Mouse (Mus musculus): ENCODE results near the gene Crnkl1. TPM values are rescaled to one million over a fixed set of nuclear protein-coding genes. Genes with fewer than 3 reads are reported as not detected.
"Not testable (repeated sequence)": the region's sequence is repeated elsewhere in the genome, so short reads cannot be mapped to it uniquely, and the experiment has no call there.

Crnkl1 gene
- polyA plus RNA-seq, 1 experiment from 2014 or later = 31.9 TPM

DNA sequence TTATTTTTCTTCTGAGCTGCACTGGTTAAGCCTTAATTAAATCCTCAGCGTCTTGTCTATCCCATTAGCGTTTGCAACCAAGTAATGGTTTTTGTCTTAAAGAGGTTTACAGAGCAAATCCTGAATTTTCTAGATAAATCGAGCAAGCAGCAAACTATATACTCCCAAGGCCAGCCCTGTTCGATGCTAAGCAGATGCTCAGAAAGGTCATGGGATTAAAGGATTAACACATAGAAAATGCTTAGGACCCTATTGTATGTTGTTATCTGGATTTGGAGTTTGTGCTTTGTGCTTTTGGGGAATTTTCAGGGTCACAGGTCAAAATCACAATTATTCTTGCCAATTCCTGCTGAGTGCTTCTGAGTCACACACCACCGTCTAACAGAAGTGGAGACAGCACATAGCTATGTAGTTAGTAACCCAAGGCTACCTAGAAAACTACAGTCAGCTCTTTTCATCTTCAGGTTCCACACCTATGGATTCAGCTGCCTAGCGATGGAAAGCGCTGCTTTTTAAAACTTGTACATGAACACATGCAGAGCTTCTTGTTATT is 13.7 kb upstream of the Crnkl1 start:
- H3K4me2 ChIP-seq (replicated peaks; ENCODE audit: low read depth, low read length) = no peak overlapping the region
- no peak for ATAC-seq (ENCODE audit: low FRiP score, low TSS enrichment)
- no peak overlapping the region for H3K4me3 ChIP-seq (ENCODE audit: low read length)
- no peaks in the 10 kb centered on the region for H3K36me3 ChIP-seq (ENCODE audit: control insufficient read depth, insufficient read depth, low read length)
- no peaks in the 10 kb centered on the region for H3K9me3 ChIP-seq (ENCODE audit: control insufficient read depth, low read length)
- H3K4me1 ChIP-seq (ENCODE audit: control insufficient read depth, insufficient read depth, low read length) = peaks cover 3% of the 10 kb centered on the region; the same call in 1 of the 2 replicates
- H3K9ac ChIP-seq (ENCODE audit: low read depth, low read length) = no peak overlapping the region
- 78% methylated on average over 7 of the region's 7 CpGs for WGBS
- no peaks in the 10 kb centered on the region for H3K27me3 ChIP-seq (ENCODE audit: control insufficient read depth, insufficient read depth, low read length)
- H3K27ac ChIP-seq (ENCODE audit: low read depth, low read length) = no peak overlapping the region

DNA sequence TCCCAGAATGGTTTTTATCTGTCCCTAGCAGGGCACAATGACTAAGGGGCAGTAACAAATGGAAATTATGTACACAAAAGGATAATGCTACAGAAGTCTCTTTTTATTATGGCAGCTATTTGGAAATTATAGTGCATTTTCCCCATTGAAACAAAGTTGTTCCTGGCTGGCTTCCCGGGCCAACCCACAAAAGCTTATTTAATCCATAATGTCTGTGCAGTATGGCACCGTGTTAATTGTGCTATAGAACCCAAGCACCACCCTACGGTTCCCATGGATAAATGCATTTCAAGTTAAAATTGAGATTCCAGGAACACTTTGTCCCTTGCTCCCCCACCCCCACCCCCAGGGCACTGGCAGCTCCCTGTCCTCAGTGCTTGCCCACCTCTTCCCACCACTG is 9.5 kb upstream of the Crnkl1 start:
- no peak overlapping the region for H3K4me2 ChIP-seq (replicated peaks; ENCODE audit: low read depth, low read length)
- ATAC-seq (ENCODE audit: low FRiP score, low TSS enrichment) = no peak
- 84% methylated on average over 3 of the region's 3 CpGs for WGBS

DNA sequence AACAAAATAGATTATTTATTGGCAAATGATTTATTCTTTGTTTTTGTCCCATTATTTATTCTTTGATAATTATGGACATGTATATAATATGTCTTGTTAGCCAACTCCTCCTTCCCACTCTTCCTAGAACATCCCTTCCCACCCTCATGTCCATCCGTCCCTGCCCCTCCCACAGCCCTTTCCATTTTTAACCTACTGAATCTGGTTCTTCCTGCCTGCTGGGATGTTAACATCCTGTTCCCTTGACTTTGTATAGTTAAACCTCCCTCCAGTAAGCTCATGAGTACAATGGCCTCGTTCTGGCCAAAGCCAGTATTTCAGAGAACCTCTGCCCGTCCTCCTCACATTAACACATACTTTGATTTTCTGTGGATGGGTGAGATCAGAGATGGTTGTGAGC is 6.6 kb upstream of the Crnkl1 start:
- Histone ChIP-seq H3K36me3 (ENCODE audit: control insufficient read depth, insufficient read depth, low read length) (no peaks in the 10 kb centered on the region), H3K4me2 (replicated peaks; ENCODE audit: low read depth, low read length) (no peak overlapping the region), H3K4me3 (ENCODE audit: low read length) (no peak overlapping the region), H3K27me3 (ENCODE audit: control insufficient read depth, insufficient read depth, low read length) (no peaks in the 10 kb centered on the region), H3K9me3 (ENCODE audit: control insufficient read depth, low read length) (no peaks in the 10 kb centered on the region), H3K4me1 (ENCODE audit: control insufficient read depth, insufficient read depth, low read length) (no peaks in the 10 kb centered on the region), H3K27ac (ENCODE audit: low read depth, low read length) (no peak overlapping the region), H3K9ac (ENCODE audit: low read depth, low read length) (no peak overlapping the region)
- WGBS = 66% methylated on average over 3 of the region's 3 CpGs
- ATAC-seq (ENCODE audit: low FRiP score, low TSS enrichment) = no peak

More for the DNA sequence above, 9.5 kb upstream of the Crnkl1 start:
- no peak overlapping the region for H3K27ac ChIP-seq (ENCODE audit: low read depth, low read length)
- no peaks in the 10 kb centered on the region for H3K27me3 ChIP-seq (ENCODE audit: control insufficient read depth, insufficient read depth, low read length)
- no peak overlapping the region for H3K9ac ChIP-seq (ENCODE audit: low read depth, low read length)
- H3K4me1 ChIP-seq (ENCODE audit: control insufficient read depth, insufficient read depth, low read length) = no peaks in the 10 kb centered on the region
- no peaks in the 10 kb centered on the region for H3K9me3 ChIP-seq (ENCODE audit: control insufficient read depth, low read length)
- H3K36me3 ChIP-seq (ENCODE audit: control insufficient read depth, insufficient read depth, low read length) = no peaks in the 10 kb centered on the region
- H3K4me3 ChIP-seq (ENCODE audit: low read length) = no peak overlapping the region

DNA sequence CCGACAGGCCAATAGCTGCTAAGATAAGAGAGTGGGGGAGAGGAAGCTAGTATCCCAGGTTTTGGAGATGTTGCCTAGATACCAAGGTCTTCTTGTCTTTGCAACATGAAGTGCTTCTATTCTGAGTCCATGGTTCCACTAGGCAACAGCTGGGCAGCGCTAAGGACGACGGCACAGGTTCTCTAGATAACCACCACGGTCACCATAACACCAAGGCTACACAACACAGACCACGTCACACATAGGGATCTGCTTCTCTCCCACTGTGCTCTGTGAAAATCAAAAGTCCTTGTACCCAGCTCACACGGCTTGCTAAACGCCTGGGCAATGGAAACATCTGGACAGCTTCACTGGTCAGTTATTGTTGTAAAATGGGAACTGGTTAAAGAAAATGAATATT is 2.2 kb upstream of the Crnkl1 start:
- H3K4me1 ChIP-seq (ENCODE audit: control insufficient read depth, insufficient read depth, low read length) = peaks cover 7% of the 10 kb centered on the region; the same call in 1 of the 2 replicates

DNA sequence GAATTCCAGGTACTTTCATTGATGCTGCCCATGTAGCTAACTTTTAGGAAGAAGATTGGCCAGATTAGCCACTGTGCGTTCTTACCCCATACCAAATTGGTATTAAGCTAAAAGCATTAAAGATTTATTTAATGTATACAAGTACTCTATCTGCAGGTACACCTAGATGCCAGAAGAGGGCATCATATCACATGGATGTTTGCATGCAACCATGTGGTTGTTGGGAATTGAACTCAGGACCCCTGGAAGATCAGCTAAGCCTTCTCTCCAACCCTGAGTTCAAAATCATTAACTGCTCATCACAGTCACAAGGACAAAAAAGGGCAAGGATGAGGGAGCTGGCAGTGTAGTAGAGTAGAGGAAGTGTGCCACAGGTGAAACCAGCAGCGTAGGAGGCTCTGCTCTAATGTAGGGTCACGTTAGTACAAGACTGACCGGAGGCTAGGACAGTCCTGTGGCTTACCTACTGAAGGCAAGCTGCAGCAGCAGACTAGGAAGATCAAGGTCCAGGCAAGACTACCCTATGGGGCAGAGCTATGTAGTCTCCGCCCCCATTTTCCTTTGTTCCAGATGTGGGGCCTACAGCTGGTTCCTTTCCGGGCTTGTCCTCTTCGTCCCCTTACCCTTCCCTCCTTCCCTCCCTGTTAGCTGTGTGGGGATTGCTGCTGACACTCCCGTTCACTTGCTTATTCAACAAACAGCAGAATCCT is 13.7 kb downstream of the Crnkl1 start:
- Histone ChIP-seq H3K27ac (ENCODE audit: low read depth, low read length) (no peak overlapping the region), H3K9me3 (ENCODE audit: control insufficient read depth, low read length) (no peaks in the 10 kb centered on the region), H3K4me1 (ENCODE audit: control insufficient read depth, insufficient read depth, low read length) (no peaks in the 10 kb centered on the region), H3K4me2 (replicated peaks; ENCODE audit: low read depth, low read length) (no peak overlapping the region), H3K27me3 (ENCODE audit: control insufficient read depth, insufficient read depth, low read length) (no peaks in the 10 kb centered on the region), H3K36me3 (ENCODE audit: control insufficient read depth, insufficient read depth, low read length) (peaks cover 88% of the 10 kb centered on the region), H3K4me3 (ENCODE audit: low read length) (no peak overlapping the region), H3K9ac (ENCODE audit: low read depth, low read length) (no peak overlapping the region)
- WGBS = 84% methylated on average over 8 of the region's 8 CpGs
- no peak for ATAC-seq (ENCODE audit: low FRiP score, low TSS enrichment)

More for the DNA sequence above, 2.2 kb upstream of the Crnkl1 start:
- Histone ChIP-seq H3K36me3 (ENCODE audit: control insufficient read depth, insufficient read depth, low read length) (peaks cover 4% of the 10 kb centered on the region; the same call in 1 of the 2 replicates), H3K27ac (ENCODE audit: low read depth, low read length) (no peak overlapping the region), H3K9me3 (ENCODE audit: control insufficient read depth, low read length) (no peaks in the 10 kb centered on the region), H3K9ac (ENCODE audit: low read depth, low read length) (no peak overlapping the region), H3K4me2 (replicated peaks; ENCODE audit: low read depth, low read length) (no peak overlapping the region), H3K4me3 (ENCODE audit: low read length) (no peak overlapping the region), H3K27me3 (ENCODE audit: control insufficient read depth, insufficient read depth, low read length) (no peaks in the 10 kb centered on the region)
- WGBS = 82% methylated on average over 8 of the region's 8 CpGs
- no peak for ATAC-seq (ENCODE audit: low FRiP score, low TSS enrichment)

DNA sequence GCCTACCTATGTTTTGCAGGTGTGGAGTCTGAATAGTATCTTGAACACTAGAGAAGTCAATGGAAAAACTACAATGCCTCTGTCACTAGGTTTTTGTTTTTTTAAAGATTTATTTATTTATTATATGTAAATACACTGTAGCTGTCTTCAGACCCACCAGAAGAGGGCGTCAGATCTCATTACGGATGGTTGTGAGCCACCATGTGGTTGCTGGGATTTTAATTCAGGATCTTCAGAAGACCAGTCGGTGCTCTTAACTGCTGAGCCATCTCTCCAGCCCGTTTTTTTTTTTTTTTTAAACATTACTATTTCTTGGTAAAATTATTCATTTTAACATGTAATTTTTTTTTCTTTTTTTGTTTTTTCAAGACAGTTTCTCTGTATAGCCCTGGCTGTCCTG is 28.9 kb downstream of the Crnkl1 start:
- not testable (repeated sequence) for H3K27ac ChIP-seq (ENCODE audit: low read depth, low read length); H3K27me3 ChIP-seq (ENCODE audit: control insufficient read depth, insufficient read depth, low read length); H3K9me3 ChIP-seq (ENCODE audit: control insufficient read depth, low read length); H3K4me1 ChIP-seq (ENCODE audit: control insufficient read depth, insufficient read depth, low read length); H3K4me2 ChIP-seq (replicated peaks; ENCODE audit: low read depth, low read length); H3K9ac ChIP-seq (ENCODE audit: low read depth, low read length); ATAC-seq (ENCODE audit: low FRiP score, low TSS enrichment); H3K4me3 ChIP-seq (ENCODE audit: low read length)
- H3K36me3 ChIP-seq (ENCODE audit: control insufficient read depth, insufficient read depth, low read length) = peaks cover 24% of the 10 kb centered on the region
- 61% methylated on average over 4 of the region's 4 CpGs for WGBS

DNA sequence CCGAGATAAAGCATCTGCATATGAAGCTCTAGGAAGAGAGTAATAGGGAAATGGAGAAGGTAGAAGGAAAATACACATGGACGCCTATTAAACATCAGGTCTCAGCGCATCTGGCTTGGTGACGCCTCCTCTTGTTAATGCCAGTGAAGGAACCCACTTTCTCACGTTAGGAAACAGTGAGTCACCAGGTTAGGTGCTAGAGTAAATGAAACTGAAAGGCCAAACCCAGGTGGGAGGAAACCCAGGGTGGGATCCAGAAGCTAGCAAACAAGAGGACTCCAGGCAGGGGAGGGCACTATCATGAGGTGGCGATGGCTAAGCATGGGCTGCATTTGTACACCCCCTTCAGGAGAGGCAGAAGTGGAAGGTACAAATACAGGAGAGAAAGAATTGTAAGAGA is 29.7 kb downstream of the Crnkl1 start:
- Histone ChIP-seq H3K27ac (ENCODE audit: low read depth, low read length) (no peak overlapping the region), H3K9me3 (ENCODE audit: control insufficient read depth, low read length) (no peaks in the 10 kb centered on the region), H3K27me3 (ENCODE audit: control insufficient read depth, insufficient read depth, low read length) (no peaks in the 10 kb centered on the region), H3K4me3 (ENCODE audit: low read length) (no peak overlapping the region), H3K36me3 (ENCODE audit: control insufficient read depth, insufficient read depth, low read length) (peaks cover 17% of the 10 kb centered on the region), H3K9ac (ENCODE audit: low read depth, low read length) (no peak overlapping the region), H3K4me2 (replicated peaks; ENCODE audit: low read depth, low read length) (no peak overlapping the region), H3K4me1 (ENCODE audit: control insufficient read depth, insufficient read depth, low read length) (peaks cover 8% of the 10 kb centered on the region; the same call in 1 of the 2 replicates)
- ATAC-seq (ENCODE audit: low FRiP score, low TSS enrichment) = no peak
- WGBS = 83% methylated on average over 6 of the region's 6 CpGs

DNA sequence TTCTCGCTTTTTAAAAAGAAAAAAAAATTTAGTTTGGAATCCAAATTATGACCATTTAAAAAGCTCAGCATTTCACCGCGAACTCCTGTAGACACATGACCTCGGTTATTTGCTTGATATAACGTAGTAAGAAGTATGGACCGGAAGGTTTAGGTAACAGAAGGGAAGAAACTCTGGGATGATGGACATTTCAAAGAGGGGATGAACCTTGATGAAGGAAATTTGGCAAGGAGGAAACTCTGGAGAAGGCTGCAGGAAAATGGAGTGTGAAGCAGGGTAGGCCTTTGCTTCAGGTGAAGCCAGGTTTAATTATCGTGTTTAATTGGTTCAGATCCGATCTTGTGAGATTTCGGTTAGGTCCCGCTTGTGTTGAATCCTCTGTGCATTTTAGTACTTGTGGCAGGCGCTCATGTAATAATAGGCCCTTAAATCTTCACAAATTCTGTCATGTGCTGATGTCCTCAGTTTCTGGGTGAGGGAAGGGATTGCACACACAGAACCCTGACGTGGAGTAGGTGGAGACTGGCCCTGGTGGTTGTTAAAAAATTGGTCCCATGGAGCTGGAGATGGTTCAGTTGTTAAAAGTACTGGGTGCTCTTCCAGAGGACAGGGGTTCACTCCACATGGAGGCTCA is 30.7 kb downstream of the Crnkl1 start:
- WGBS = 26% methylated on average over 12 of the region's 12 CpGs

More for the DNA sequence above, 30.7 kb downstream of the Crnkl1 start:
- ATAC-seq (ENCODE audit: low FRiP score, low TSS enrichment) = no peak
- Histone ChIP-seq H3K4me1 (ENCODE audit: control insufficient read depth, insufficient read depth, low read length) (peaks cover 8% of the 10 kb centered on the region; the same call in 1 of the 2 replicates), H3K9me3 (ENCODE audit: control insufficient read depth, low read length) (no peaks in the 10 kb centered on the region), H3K9ac (ENCODE audit: low read depth, low read length) (peak overlapping the region; percentile 94; the same call in 1 of the 2 replicates), H3K36me3 (ENCODE audit: control insufficient read depth, insufficient read depth, low read length) (peaks cover 9% of the 10 kb centered on the region), H3K27me3 (ENCODE audit: control insufficient read depth, insufficient read depth, low read length) (no peaks in the 10 kb centered on the region), H3K4me3 (ENCODE audit: low read length) (peak overlapping the region; percentile 92), H3K27ac (ENCODE audit: low read depth, low read length) (peak overlapping the region; percentile 95; the same call in 1 of the 2 replicates), H3K4me2 (replicated peaks; ENCODE audit: low read depth, low read length) (peak overlapping the region; percentile 83)

Data from kidney, embryonic 14.5 days (tissue).